Mouse (Mus musculus) T-helper 17 cell (primary cell): ENCODE results near the gene Gaa.
"Not testable (repeated sequence)": the region's sequence is repeated elsewhere in the genome, so short reads cannot be mapped to it uniquely, and the experiment has no call there.

ENCODE experiments used
- in situ Hi-C, 2 experiments: fragments of 300-600 bp; cut with MboI, MseI; formaldehyde crosslinking; loops; 1 replicate in 1 of 2; 2 replicates in 1 of 2; pipeline ENCODE4 v1.15.1; 2025; ENCODE audit warnings: high pct_unique_total_duplicates in 2 of 2

Gaa gene

DNA sequence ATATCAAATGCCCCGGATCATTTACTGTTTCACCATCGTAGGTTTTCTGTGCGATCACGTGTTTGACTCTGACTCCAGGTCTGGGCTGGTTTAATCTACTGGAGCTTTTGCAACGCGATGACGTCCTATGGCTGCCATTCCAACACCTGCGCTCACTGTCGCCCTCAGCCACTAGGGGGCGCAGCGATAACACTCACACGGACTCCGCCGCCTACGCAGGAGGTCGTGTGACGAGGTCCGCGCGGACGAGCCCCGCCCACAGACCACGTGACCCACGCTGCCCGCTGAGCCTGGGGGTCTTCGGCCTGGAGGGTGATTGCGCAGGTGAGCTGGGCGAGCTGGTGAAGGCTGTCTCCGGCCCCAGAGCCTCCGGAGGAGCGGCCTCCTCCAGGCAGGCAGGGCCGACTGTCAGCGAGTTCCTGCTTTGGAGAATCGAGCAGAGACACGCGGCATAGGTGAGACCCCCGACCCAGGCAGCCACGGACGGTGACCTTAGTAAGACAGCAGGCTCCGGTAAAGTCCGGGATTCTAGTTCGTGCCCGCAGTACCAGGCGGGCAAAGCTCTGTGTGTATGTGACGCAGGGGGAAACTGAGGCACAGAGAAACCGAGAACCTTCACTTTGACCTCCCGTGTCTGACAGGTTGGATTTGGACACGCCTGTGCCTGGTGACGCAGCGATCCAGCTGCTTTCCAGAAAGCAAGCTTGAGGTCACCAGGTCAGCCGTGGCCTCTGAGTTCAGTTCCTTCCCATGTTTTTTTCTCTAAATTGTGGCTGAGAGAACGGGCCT is at the start of gene Gaa:
Gene Gaa (plus strand): TSS at position 120 of the 789 bp plus-strand sequence.
- in situ Hi-C loops = no loop called here

DNA sequence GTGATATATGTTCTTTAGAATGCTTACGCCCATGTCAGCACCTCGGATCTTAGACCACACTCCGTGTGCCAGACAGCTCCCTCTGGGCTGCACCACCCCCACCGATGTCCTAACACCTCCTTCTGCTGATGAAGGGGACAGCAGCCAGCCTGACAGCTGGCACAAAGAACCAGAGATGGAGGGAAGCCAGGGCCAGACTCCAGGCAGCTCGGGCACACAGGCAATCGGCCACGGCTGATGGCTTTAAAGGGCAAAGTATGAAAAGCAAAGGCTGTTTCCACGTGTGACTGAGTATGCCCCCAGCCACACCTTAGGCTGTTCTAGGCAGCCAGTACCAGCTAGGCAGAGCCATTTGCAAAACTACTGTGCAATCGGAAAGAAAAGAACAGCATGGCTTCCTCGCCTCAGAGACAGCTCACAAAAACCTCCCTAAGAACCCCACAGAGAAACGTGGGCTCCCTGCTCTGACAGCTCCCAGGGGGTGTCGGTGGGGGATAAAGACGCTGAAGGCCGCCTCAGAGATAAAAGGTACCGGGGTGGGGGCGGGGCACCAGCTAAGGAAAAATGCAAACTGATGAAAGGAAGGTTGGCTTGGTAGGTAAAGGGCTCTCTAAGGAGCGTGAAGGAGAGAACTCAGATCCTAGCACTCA is 47.7 kb upstream of the Gaa start:
- in situ Hi-C loops = no loop called here

DNA sequence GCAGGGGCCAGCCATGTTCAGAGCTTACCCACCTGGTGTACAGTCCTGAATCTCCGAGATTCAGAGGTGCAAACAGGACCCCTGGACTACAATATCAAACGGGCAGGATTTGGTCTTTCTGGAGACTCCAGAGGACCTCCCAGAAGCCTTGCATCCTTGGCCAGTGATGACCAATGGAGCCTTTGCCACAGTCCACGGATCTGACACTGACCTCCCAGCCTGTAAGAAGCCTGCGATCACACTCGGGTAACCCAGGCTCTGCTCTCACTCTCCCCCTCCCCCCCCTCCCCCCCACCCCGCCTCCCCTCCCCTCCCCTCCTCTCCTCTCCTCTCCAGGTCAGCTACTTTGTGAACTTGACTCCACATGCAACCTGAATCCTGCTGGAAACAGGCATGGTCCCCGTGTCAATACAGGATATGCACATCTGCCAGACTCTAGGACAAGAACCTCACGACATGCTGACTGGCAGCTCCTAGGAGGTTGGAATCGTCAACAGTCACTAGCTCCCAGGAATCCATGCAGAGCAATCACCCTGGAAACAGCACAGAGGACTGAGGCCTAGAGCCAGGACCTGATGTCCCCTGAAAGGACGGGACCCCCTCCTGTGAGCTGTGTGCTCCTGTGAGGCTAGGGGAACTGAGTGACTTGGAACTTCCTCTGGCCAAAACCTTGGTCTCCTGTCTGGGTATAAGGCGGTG is 45.7 kb upstream of the Gaa start:
- in situ Hi-C loops = no loop called here

DNA sequence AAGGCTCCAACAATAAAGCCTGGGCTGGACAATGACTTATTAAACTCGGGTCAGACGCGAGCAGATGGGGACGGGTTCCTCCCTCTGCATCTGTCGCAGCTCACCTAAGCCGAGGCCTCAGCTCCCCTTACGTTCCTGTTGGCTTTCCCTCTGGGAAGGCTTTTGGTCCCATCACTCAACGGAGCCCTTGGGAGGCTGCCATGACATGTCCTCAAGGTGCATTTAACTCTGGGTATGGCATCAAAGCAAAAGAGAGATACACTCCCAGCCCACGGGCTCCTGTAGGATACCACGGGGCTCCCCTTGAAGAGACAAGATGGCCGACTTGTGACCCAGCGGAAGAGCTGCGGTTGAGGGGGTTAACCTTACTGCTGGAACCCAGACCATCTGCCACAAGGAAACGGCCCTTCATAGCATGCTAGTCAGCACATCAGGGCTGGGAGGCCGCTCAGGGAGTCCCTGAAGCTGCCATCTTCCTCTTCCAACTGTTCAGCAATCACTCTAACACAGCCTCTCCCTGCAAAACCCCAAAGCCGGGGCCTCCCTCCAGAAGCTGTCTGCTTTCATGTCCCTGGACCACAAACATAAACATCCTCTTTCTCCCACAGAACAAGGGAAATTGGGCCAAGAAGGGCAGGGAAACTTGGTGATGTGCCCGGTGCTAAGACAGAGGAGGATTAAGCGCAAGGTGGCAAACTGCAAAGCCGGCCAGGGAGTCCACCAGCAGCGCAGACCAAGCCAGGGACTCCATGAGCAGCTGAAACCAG is 44.4 kb upstream of the Gaa start:
- in situ Hi-C loops = no loop called here

DNA sequence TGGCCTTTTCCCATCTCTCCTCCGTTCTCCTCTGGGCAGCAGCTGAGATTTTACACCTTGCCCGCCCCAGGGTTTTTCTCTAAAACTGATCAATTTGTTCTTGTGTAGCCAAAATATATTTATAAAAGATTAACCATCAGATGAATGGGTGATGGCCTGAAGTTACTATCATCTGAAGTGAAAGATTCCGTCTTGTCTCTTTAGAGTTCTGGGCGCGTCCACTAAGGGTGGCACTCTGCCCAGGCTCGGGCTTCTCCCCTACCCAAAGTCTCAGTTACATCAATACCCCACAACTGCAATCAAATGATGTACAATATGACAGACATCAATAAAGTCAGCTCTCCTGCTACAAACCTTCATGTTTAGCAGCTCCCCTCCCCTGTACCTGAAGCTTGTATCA is 42.8 kb upstream of the Gaa start:
- in situ Hi-C loops = no loop called here

DNA sequence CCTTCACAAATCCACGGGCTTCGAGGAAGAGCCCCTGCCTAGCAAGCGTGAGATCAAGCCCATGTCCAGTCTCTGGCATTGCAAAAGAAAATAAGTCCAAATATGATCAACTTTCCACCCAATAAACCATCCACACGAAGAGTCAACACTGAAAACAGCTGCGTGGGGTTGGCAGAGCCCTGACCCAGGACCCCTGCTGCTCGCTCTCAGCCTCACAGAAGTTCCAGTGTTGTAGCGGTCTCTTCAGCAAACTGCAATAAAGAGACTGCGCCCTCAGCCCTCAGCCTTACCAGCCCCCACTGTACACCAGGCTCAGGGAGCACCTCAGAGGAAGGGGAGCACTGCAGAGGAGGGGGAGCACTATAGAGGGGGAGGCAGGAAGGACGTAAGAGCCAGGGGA is 42.1 kb upstream of the Gaa start:
- in situ Hi-C loops = no loop called here

DNA sequence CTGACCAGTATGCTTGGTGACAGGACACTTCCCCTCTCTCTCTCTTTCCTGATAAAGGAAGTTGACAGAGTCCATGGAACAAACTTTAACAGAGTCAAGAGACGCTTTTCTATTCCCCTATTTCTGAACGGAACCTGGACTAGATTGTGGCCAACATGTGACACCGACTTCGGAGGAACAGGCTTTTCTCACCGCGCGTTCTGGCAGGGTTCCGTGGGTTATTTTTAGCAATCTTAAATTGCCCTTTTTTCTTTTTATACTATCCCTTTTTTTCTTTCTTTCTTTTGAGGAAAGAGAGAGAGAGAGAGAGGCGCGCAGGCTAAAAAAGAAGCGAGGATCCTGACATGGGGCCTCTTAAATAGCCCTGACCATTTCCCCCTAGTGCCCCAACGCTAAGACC is 40.1 kb upstream of the Gaa start:
- in situ Hi-C loops = no loop called here

DNA sequence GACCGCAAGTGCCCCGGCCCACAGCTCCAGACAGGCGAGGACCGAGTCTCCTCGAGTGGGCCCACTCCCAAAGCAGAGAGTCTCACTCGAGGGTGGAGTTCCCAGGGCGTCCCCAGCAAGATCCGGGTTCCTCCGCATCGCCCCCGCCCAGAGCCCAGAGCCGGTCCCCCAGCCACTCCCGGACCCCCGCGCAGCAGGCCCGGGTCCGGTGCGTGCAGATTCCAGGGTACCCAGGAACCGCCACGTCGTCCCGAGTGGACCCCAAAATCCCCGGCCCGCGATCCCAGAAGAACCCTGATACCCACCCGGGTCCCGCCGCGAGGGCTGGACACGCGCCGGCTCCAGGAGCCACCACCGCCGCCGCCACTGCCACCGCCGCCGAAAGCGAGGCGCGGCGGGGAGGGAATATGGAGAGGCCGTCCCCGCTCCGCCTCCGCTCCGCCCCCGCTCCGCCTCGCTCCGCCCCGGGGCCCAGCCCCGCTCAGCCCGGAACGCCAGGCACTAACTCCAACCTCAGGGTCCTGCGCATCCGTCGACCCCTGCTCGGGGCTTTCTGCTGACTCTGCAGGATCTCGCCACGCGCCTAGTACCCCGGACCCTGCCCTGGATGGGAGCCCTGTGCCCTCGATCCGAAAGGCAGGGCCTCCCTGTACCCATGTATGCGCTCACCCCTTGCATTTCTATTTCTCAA is 39.5 kb upstream of the Gaa start, which contains the start of the genes Tbc1d16 and Ccdc40:
Gene Tbc1d16 (minus strand): TSS at position 409 of the 691 bp plus-strand sequence.
Gene Ccdc40 (plus strand): TSS at position 482 of the 691 bp plus-strand sequence.
- in situ Hi-C loops = no loop called here

DNA sequence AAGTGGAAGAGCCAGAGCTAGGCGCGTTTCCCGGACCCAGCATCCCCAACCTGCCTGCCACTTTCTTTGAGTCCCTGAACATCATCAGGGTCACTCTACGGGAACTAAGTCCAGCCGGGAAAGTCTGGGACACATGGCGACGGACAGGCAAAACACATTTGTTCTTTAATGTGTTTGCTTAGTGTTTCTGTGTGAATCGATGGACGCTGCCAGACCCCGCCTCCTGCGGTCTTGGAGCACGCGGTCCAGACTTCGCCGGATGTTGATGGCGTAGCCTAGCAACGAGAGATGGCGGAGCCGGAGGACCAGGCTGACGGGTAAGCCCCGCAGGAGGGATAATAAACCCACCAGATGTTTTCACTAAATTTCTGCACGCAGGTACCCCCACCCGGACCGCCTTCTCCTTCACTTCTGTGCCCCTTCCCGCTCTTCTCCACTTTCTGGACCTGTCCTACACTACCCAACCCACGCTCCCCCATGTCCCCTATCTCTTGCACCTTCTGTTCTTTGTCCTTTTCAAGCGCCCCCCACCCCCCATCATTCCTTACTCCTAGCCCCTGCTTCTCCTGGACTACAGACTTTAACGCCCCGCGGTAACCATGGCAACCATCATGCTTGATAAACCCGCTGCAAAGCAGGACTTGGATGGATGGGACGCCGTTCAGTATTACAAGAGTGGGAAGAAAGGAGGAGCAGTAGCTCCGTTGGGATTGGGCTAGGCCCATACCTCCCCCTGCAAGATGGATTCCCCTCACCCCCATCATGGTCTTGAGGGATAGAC is 38.7 kb upstream of the Gaa start:
- in situ Hi-C loops = no loop called here

DNA sequence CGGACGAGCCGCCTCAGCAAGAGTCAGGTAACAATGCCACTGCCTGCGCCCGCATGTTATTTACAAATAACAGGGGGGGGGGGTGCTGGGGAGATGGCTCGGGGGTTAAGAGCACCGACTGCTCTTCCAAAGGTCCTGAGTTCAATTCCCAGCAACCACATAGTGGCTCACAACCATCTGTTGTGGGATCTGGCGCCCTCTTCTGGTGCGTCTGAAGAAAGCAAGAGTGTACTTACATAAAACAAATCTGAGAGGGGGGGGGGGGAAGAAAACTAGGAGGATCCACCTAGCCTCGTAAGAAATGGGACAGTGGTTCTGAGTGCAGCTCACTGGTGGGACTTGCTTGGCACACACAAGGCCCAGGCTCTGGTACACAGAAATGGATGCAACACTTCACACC is 32.9 kb upstream of the Gaa start:
- in situ Hi-C loops = no loop called here

DNA sequence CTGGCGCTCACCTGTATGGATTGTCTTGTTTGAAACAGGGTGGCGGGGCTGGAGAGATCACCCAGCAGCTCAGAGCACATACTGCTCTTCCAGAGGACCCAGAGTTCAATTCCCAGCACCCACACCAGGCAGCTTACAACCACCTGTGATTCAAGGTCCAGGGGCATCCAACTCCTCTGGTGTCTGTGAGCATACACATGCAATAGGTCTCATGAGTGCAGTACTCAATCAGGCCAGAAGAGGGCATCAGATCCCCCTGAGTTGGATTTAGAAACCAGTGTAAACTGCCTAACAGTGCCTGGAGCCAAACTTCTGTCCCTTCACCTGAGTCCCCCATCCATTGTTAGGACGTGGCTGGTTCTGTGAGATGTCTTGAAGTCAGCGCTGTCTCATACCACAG is 32.1 kb upstream of the Gaa start:
- in situ Hi-C loops = no loop called here

DNA sequence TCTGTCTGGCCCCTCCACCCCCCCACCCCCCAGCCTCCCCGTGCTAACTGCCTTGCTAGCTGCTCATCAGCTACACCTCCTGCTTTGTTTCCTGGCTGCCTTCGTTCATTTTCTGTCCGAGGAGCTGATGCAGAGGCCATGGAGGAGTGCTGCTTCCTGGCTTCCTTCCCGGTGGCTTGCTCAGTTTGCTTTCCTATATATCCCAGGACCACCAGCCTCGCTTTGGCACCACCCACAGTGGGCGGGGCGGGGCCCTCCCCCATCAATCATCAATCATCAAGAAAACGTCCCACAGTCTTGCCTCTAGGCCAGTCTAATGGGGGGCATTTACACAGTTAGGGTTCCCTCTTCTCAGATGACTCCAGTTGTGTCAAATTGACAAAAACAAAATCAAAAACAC is 31.3 kb upstream of the Gaa start:
- in situ Hi-C loops = no loop called here

DNA sequence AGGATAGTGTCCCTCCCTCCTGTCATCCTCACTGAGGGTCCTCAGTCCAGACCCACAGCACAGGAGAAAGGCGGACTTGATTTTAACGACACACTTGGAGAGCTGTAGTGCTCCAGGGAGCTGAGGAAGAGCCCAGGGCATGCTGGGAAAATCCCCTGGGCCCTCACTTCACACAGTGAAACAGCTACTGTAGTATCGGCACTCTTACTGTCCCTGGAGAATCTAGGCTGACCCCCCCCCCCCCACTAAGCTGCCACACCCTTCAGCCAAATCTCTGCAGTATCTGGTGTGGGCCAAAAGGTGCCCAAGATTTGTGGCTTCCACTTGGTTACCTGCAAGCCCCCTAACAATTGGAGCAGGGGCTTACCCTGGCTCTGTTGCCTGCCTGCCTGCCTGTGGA is 30.7 kb upstream of the Gaa start:
- in situ Hi-C loops = no loop called here

DNA sequence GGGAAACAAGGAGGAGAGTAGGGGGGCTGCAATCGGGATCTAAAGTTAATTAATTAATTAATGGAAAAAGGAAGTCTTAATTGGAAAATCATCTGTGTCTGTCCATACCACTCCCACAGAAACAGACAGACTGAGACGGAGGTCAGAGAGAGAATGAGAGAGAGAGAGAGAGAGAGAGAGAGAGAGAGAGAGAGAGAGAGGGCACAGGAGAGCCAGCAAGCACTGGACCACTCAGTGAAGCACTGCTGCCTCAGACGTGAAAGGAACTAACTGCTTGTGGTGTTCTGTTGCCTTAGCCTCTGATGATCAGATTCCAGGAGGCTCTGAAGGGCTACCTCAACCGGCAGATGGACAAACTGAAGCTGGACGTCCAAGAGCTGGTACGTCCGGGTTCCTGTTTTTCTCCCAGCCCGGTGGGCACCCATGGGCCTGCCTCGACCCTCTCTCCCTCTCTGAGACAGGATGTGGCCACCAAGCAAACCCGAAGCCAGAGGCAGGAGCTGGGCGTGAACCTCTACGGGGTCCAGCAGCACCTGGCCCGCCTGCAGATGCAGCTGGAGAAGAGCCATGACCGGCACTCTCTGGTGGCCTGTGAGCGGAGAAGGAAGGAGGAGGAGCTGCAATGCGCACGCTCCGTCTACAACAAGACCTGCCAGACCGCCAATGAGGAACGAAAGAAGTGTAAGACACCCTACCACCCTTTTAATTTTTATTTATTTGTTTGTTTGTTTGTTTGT is 30.0 kb upstream of the Gaa start:
- in situ Hi-C loops = no loop called here

DNA sequence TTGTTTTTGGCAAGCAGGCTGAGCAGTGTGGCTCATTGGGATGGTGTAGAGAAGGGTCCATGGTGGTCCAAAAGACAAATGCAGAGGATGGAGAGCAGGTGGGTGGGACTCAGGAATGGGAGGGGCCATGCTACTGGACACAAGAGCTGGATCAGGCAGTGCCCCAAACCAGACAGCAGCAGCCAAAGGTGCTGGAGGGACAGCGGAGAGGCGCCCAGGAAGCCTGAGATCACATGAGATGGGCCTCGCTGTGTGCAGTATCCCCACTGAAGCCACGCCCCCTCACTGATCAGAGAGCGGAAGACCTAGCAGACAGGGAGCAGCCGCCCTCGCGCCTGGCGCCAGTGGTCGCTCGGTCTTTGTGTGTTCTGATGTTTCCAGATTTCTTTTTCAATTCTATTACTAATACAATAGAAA is 29.4 kb upstream of the Gaa start:
- in situ Hi-C loops = no loop called here

DNA sequence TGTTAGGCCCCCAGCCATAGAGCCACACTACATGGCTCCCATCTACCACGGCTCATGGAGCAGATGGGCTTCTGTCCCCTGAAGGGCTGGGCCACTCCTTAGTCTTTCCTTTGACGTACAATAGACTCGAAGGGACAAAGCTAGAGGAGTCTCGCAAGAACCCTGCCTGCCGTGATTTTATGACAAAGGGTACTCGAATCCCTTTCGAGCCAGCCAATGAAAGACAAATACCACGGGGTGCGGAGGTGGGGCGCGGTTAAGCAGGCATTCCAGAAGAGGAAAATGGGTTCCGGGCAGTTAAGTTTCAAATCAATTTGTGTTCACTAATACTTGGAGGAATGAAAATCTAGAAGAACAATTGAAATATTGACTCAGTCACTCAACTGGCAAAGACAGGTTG is 28.2 kb upstream of the Gaa start:
- in situ Hi-C loops = no loop called here

DNA sequence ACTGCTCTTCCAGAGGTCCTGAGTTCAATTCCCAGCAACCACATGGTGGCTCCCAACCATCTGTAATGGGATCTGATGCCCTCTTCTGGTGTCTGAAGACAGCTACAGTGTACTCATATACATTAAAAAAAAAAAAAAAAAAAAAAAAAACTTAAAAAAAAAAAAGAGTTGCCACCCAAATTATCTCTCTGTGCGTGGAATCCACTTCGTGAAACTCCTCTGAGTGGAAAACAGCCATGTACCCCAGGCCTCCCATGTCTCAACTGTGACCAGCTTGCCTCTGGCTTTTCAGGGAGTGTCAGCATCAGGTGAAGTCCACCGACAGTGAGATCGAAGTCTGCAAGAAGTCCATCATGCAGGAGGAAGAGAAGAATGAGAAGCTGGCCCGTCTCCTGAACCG is 22.1 kb upstream of the Gaa start:
- in situ Hi-C loops = not testable (repeated sequence)

DNA sequence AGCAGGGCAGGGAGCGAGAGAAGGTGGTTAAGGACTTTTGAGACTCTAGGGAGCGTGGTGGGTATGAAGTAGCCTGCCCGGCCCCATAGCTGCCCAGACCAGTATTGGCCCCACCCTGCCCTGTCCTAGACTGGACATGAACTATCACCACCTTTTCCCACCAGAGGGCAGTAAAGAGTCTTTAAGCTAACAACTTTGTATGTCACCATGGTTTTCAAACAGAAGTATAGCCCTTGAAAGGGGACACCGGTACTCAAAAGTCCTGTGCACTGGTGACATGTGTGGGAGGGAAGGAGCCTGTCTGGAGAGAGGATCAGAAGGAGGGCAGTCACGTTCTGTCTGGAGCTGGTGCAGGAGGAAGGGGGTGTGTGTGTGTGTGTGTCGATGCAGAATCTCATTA is 18.7 kb upstream of the Gaa start:
- in situ Hi-C loops = no loop called here

DNA sequence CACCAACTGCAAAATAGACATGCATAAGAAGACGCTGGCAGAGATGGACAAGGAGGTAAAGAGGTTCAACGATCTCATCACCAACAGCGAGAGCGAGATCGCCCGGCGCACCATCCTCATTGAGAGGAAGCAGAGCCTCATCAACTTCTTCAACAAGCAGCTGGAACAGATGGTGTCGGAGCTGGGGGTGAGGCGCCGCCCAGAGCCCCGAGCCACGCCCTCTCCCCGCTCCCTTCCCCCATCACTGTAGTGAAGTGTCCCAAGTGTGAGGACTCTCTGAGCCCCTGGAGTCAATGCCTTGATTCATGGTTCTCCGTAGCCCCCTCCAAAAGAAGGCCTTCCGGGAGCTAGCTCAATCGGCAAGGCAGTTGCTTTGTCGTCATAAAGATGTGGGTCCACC is 16.7 kb upstream of the Gaa start:
- in situ Hi-C loops = no loop called here
